Mouse (Mus musculus): Measurements from ENCODE around the gene Pdlim4. TPM values are rescaled to one million over a fixed set of nuclear protein-coding genes. Genes with fewer than 3 reads are reported as not detected.
"Not testable (repeated sequence)": the region's sequence is repeated elsewhere in the genome, so short reads cannot be mapped to it uniquely, and the experiment has no call there.

Pdlim4 gene
- polyA plus RNA-seq, 1 experiment from 2014 or later, result 30.9 TPM

GRCm38 (mm10) chr11:54021396-54022093 lies 47.3 kb downstream of the Pdlim4 start:
- H3K4me2 ChIP-seq, result no peak overlapping the region
- no peaks in the 10 kb centered on the region for H3K36me3 ChIP-seq
- H3K9me3 ChIP-seq, result no peaks in the 10 kb centered on the region
- H3K4me3 ChIP-seq, result no peak overlapping the region
- ATAC-seq (ENCODE audit: low FRiP score), result no peak
- H3K27ac ChIP-seq, result no peak overlapping the region
- no peaks in the 10 kb centered on the region for H3K4me1 ChIP-seq (replicated peaks)
- H3K9ac ChIP-seq, result no peak overlapping the region
- peaks cover 22% of the 10 kb centered on the region for H3K27me3 ChIP-seq
- WGBS, result 89% methylated on average over 5 of the region's 5 CpGs

GRCm38 (mm10) chr11:54018893-54019732 lies 49.7 kb downstream of the Pdlim4 start:
- no peak overlapping the region for H3K4me2 ChIP-seq
- no peaks in the 10 kb centered on the region for H3K36me3 ChIP-seq
- H3K27me3 ChIP-seq, result peaks cover 5% of the 10 kb centered on the region; the same call in 1 of the 2 replicates
- no peaks in the 10 kb centered on the region for H3K9me3 ChIP-seq
- no peak for ATAC-seq (ENCODE audit: low FRiP score)
- H3K4me3 ChIP-seq, result no peak overlapping the region
- H3K27ac ChIP-seq, result no peak overlapping the region
- H3K9ac ChIP-seq, result no peak overlapping the region
- WGBS, result 87% methylated on average over 3 of the region's 3 CpGs
- H3K4me1 ChIP-seq (replicated peaks), result no peaks in the 10 kb centered on the region

- WGBS, result 77% methylated on average over 4 of the region's 4 CpGs
- H3K27me3 ChIP-seq, result peaks cover 5% of the 10 kb centered on the region; the same call in 1 of the 2 replicates
- H3K4me2 ChIP-seq, result no peak overlapping the region
- ATAC-seq (ENCODE audit: low FRiP score), result no peak
- no peaks in the 10 kb centered on the region for H3K9me3 ChIP-seq
- H3K9ac ChIP-seq, result no peak overlapping the region
- H3K27ac ChIP-seq, result no peak overlapping the region
- H3K36me3 ChIP-seq, result no peaks in the 10 kb centered on the region
- H3K4me1 ChIP-seq (replicated peaks), result no peaks in the 10 kb centered on the region
- no peak overlapping the region for H3K4me3 ChIP-seq
Observed at GRCm38 (mm10) chr11:54017596-54017995, 51.2 kb downstream of the Pdlim4 start.

GRCm38 (mm10) chr11:54016051-54016450 lies 52.8 kb downstream of the Pdlim4 start:
- no peak overlapping the region for H3K9ac ChIP-seq
- H3K27me3 ChIP-seq, result peaks cover 5% of the 10 kb centered on the region; the same call in 1 of the 2 replicates
- H3K4me1 ChIP-seq (replicated peaks), result no peaks in the 10 kb centered on the region
- no peak overlapping the region for H3K27ac ChIP-seq
- 73% methylated on average over 8 of the region's 8 CpGs for WGBS
- H3K36me3 ChIP-seq, result no peaks in the 10 kb centered on the region
- no peak overlapping the region for H3K4me3 ChIP-seq
- no peak overlapping the region for H3K4me2 ChIP-seq
- no peak for ATAC-seq (ENCODE audit: low FRiP score)
- no peaks in the 10 kb centered on the region for H3K9me3 ChIP-seq

- H3K9ac ChIP-seq, result no peak overlapping the region
- H3K27me3 ChIP-seq, result no peaks in the 10 kb centered on the region
- no peak for ATAC-seq (ENCODE audit: low FRiP score)
- 87% methylated on average over 5 of the region's 5 CpGs for WGBS
- H3K9me3 ChIP-seq, result no peaks in the 10 kb centered on the region
- H3K4me2 ChIP-seq, result no peak overlapping the region
- no peaks in the 10 kb centered on the region for H3K36me3 ChIP-seq
- H3K4me3 ChIP-seq, result no peak overlapping the region
- no peak overlapping the region for H3K27ac ChIP-seq
- H3K4me1 ChIP-seq (replicated peaks), result no peaks in the 10 kb centered on the region
Observed at GRCm38 (mm10) chr11:54012961-54013360, 55.9 kb downstream of the Pdlim4 start.

- H3K4me3 ChIP-seq, result no peak overlapping the region
- no peaks in the 10 kb centered on the region for H3K27me3 ChIP-seq
- H3K4me2 ChIP-seq, result no peak overlapping the region
- no peak for ATAC-seq (ENCODE audit: low FRiP score)
- no peaks in the 10 kb centered on the region for H3K9me3 ChIP-seq
- H3K9ac ChIP-seq, result no peak overlapping the region
- WGBS, result 88% methylated on average over 2 of the region's 2 CpGs
- H3K27ac ChIP-seq, result no peak overlapping the region
- H3K4me1 ChIP-seq (replicated peaks), result no peaks in the 10 kb centered on the region
- no peaks in the 10 kb centered on the region for H3K36me3 ChIP-seq
Observed at GRCm38 (mm10) chr11:54011255-54011654, 57.6 kb downstream of the Pdlim4 start.

- Histone ChIP-seq H3K36me3 (no peaks in the 10 kb centered on the region), H3K4me1 (replicated peaks) (no peaks in the 10 kb centered on the region), H3K4me2 (no peak overlapping the region), H3K4me3 (no peak overlapping the region), H3K27me3 (no peaks in the 10 kb centered on the region), H3K9me3 (no peaks in the 10 kb centered on the region), H3K9ac (no peak overlapping the region), H3K27ac (no peak overlapping the region)
- no peak for ATAC-seq (ENCODE audit: low FRiP score)
- WGBS, result 85% methylated on average over 10 of the region's 10 CpGs
Observed at GRCm38 (mm10) chr11:54008416-54008920, 60.3 kb downstream of the Pdlim4 start.

GRCm38 (mm10) chr11:54007717-54008116 lies 61.1 kb downstream of the Pdlim4 start:
- H3K27ac ChIP-seq, result no peak overlapping the region; the same call in 1 of the 2 replicates
- H3K9me3 ChIP-seq, result no peaks in the 10 kb centered on the region
- H3K36me3 ChIP-seq, result no peaks in the 10 kb centered on the region
- H3K4me2 ChIP-seq, result no peak overlapping the region
- no peak overlapping the region for H3K9ac ChIP-seq
- H3K4me3 ChIP-seq, result no peak overlapping the region
- WGBS, result 88% methylated on average over 11 of the region's 11 CpGs
- no peaks in the 10 kb centered on the region for H3K27me3 ChIP-seq
- no peak for ATAC-seq (ENCODE audit: low FRiP score)
- no peaks in the 10 kb centered on the region for H3K4me1 ChIP-seq (replicated peaks)

GRCm38 (mm10) chr11:54006901-54007300 lies 61.9 kb downstream of the Pdlim4 start:
- Histone ChIP-seq H3K27ac (no peak overlapping the region), H3K4me1 (replicated peaks) (0 out of 2 replicates have a peak, but pooled peaks cover 5% of the 10 kb centered on the region), H3K4me2 (no peak overlapping the region), H3K36me3 (no peaks in the 10 kb centered on the region), H3K27me3 (no peaks in the 10 kb centered on the region), H3K4me3 (no peak overlapping the region), H3K9ac (no peak overlapping the region), H3K9me3 (no peaks in the 10 kb centered on the region)
- WGBS, result 85% methylated on average over 4 of the region's 4 CpGs
- no peak for ATAC-seq (ENCODE audit: low FRiP score)

GRCm38 (mm10) chr11:54006362-54006761 lies 62.5 kb downstream of the Pdlim4 start:
- not testable (repeated sequence) for H3K4me3 ChIP-seq; ATAC-seq (ENCODE audit: low FRiP score); H3K4me1 ChIP-seq (replicated peaks); H3K36me3 ChIP-seq; H3K4me2 ChIP-seq; H3K27me3 ChIP-seq; H3K9ac ChIP-seq; H3K27ac ChIP-seq; H3K9me3 ChIP-seq
- WGBS, result 78% methylated on average over 5 of the region's 5 CpGs
